Mouse (Mus musculus) brain, embryonic 14.5 days (tissue): Measurements from ENCODE around the gene Strbp.

Experiments used
- CTCF ChIP-seq: fragments of 200-500 bp; IDR thresholded peaks from 2 replicates; pipeline ENCODE4 v1.5.1; 2012; ENCODE audit warnings: inconsistent platforms, mild to moderate bottlenecking, moderate library complexity, borderline replicate concordance; ENCODE audit not compliant: insufficient read depth, insufficient read length; ENCODE audit errors: extremely low read depth
- POLR2A ChIP-seq: fragments of 200-500 bp; IDR thresholded peaks from 2 replicates; pipeline ENCODE4 v1.6.1; 2012; ENCODE audit warnings: mild to moderate bottlenecking, inconsistent platforms, borderline replicate concordance; ENCODE audit not compliant: poor library complexity, insufficient read depth, insufficient read length, severe bottlenecking; ENCODE audit errors: extremely low read depth

DNA sequence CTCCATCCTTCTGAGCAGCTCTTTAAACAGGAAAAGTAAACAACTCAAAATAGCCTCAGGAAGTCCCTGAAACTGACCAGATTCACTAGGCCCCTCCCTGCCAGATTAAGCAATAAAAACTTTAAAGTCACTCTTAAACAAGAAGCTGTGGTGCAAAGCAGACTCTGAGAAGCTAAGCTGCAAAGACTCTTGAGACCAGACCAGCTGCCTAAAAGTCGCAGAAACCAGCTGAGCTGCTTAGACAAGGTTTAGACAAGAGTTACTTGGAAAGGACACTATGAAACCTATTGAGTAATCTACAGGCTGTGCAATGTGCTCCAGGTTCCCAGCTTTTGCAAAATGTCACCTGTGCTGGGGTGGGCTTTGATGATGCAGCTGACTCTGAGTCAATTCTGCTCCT is 16.6 kb downstream of the Strbp start:
- TF ChIP-seq CTCF, result no peak
- no peak for TF ChIP-seq POLR2A
